Mouse (Mus musculus): ENCODE measurements at regions not wholly inside any gene's neighbourhood (a gene's known extent, or its start where the extent isn't known, plus 50 kb on each side); places are given as distances from the start of the nearest gene placed in this dataset.

GRCm38 (mm10) chr9:74758876-74759275 lies 102.8 kb upstream of the Onecut1 start:
- TF ChIP-seq CTCF (IDR thresholded peaks at IDR 0.05; ENCODE audit: borderline replicate concordance, extremely low read depth, insufficient read depth, insufficient read length) (no peak), POLR2A (IDR thresholded peaks at IDR 0.05; ENCODE audit: borderline replicate concordance, extremely low read depth, insufficient read depth, insufficient read length, poor library complexity, severe bottlenecking) (no peak)

Measured in brain, embryonic 14.5 days (tissue).